Mouse (Mus musculus) intestine, postnatal 0 days (tissue): ENCODE data around the gene S100a11. TPM values are rescaled to one million over a fixed set of nuclear protein-coding genes. Genes with fewer than 3 reads are reported as not detected.
"Not testable (repeated sequence)": the region's sequence is repeated elsewhere in the genome, so short reads cannot be mapped to it uniquely, and the experiment has no call there.

Source experiments
- ATAC-seq: fragments of 200-750 bp; cut with Nextera tagmentation; 2 replicates; pipeline ENCODE4 v1.8.0; 2017; ENCODE audit warnings: mild to moderate bottlenecking, moderate TSS enrichment, moderate library complexity
- H3K27ac ChIP-seq: fragments of 300-500 bp; sonication (generic); 2 replicates; pipeline ENCODE4 v1.5.1; 2014; ENCODE audit warnings: mild to moderate bottlenecking, low read depth, low read length, moderate library complexity
- H3K27me3 ChIP-seq: fragments of 300-500 bp; sonication (generic); replicated peaks from 2 replicates; pipeline ENCODE4 v1.6.1; 2014; ENCODE audit warnings: low read length, mixed read lengths; ENCODE audit not compliant: control insufficient read depth, insufficient read depth
- H3K36me3 ChIP-seq: fragments of 300-500 bp; sonication (generic); 2 replicates; pipeline ENCODE4 v1.6.1; 2014; ENCODE audit warnings: mild to moderate bottlenecking, moderate library complexity; ENCODE audit not compliant: control insufficient read depth, insufficient read depth
- H3K4me1 ChIP-seq: fragments of 300-500 bp; sonication (generic); replicated peaks from 2 replicates; pipeline ENCODE4 v1.6.1; 2014; ENCODE audit warnings: antibody characterized with exemption, low read length, mixed read lengths; ENCODE audit not compliant: control insufficient read depth, insufficient read depth
- H3K4me2 ChIP-seq: fragments of 300-500 bp; sonication (generic); replicated peaks from 2 replicates; pipeline ENCODE4 v1.6.1; 2014; ENCODE audit warnings: low read depth, mild to moderate bottlenecking, moderate library complexity
- H3K4me3 ChIP-seq: fragments of 300-500 bp; sonication (generic); 2 replicates; pipeline ENCODE4 v1.5.1; 2014; ENCODE audit warnings: low read depth, low read length
- H3K9ac ChIP-seq: fragments of 300-500 bp; sonication (generic); 2 replicates; pipeline ENCODE4 v1.6.1; 2014; ENCODE audit warnings: mild to moderate bottlenecking, low read depth, low read length
- H3K9me3 ChIP-seq: fragments of 300-500 bp; sonication (generic); 2 replicates; pipeline ENCODE4 v1.6.1; 2016; ENCODE audit warnings: mixed run types; ENCODE audit not compliant: control insufficient read depth
- CTCF ChIP-seq: sonication (generic); IDR thresholded peaks from 2 replicates; pipeline ENCODE4 v1.5.1; 2016; ENCODE audit warnings: low read depth, mild to moderate bottlenecking, control low read depth, antibody characterized with exemption, moderate library complexity
- WGBS: fragments of 180-500 bp; shearing (Covaris S2); extraction: QIAGEN DNeasy Blood & Tissue Kit; methylation state at CpG from one replicate; pipeline ENCODE4 v1.1.7; 2014; 5-methylcytosine and 5-hydroxymethylcytosine counted together
- polyA plus RNA-seq: library from polyadenylated mRNA; unstranded; fragments of >200 nt; fragmentation: Nextera tagmentation; extraction: Ambion mirVana; gene quantifications from 2 replicates; pipeline ENCODE4 v1.2.1, GENCODE M21; 2015

Gene S100a11
- polyA plus RNA-seq, 1 experiment from 2014 or later: 965 TPM

GRCm38 (mm10) chr3:93537068-93537576 lies 16.8 kb downstream of the S100a11 start:
- no peak overlapping the region for H3K27ac ChIP-seq
- no peak overlapping the region for H3K4me3 ChIP-seq
- TF ChIP-seq CTCF: peak; percentile 60
- no peak overlapping the region for H3K9ac ChIP-seq
- ATAC-seq: peak; percentile 83
- no peaks in the 10 kb centered on the region for H3K9me3 ChIP-seq
- H3K36me3 ChIP-seq: no peaks in the 10 kb centered on the region
- no peaks in the 10 kb centered on the region for H3K4me1 ChIP-seq
- 27% methylated on average over 2 of the region's 2 CpGs for WGBS
- H3K4me2 ChIP-seq: no peak overlapping the region
- no peaks in the 10 kb centered on the region for H3K27me3 ChIP-seq

- no peak overlapping the region for H3K9ac ChIP-seq
- 80% methylated on average over 2 of the region's 2 CpGs for WGBS
- no peak for TF ChIP-seq CTCF
- H3K4me2 ChIP-seq: no peak overlapping the region
- H3K27me3 ChIP-seq: no peaks in the 10 kb centered on the region
- H3K36me3 ChIP-seq: no peaks in the 10 kb centered on the region
- H3K9me3 ChIP-seq: no peaks in the 10 kb centered on the region
- no peak for ATAC-seq
- no peaks in the 10 kb centered on the region for H3K4me1 ChIP-seq
- H3K4me3 ChIP-seq: no peak overlapping the region
- no peak overlapping the region for H3K27ac ChIP-seq
These were observed 18.2 kb downstream of the S100a11 start for GRCm38 (mm10) chr3:93538486-93538885.

- Histone ChIP-seq H3K4me2 (no peak overlapping the region), H3K9ac (no peak overlapping the region), H3K27ac (no peak overlapping the region), H3K4me1 (no peaks in the 10 kb centered on the region), H3K27me3 (no peaks in the 10 kb centered on the region), H3K9me3 (no peaks in the 10 kb centered on the region), H3K36me3 (no peaks in the 10 kb centered on the region), H3K4me3 (no peak overlapping the region)
- 75% methylated on average over 2 of the region's 2 CpGs for WGBS
- no peak for TF ChIP-seq CTCF
- ATAC-seq: no peak
These were observed 21.2 kb downstream of the S100a11 start for GRCm38 (mm10) chr3:93541501-93541900.

- not testable (repeated sequence) for H3K9ac ChIP-seq, H3K4me3 ChIP-seq, H3K4me2 ChIP-seq, H3K36me3 ChIP-seq, H3K27me3 ChIP-seq, H3K9me3 ChIP-seq, ATAC-seq, H3K4me1 ChIP-seq, H3K27ac ChIP-seq
- 82% methylated on average over 6 of the region's 6 CpGs for WGBS
These were observed 23.9 kb downstream of the S100a11 start for GRCm38 (mm10) chr3:93544170-93544569.

GRCm38 (mm10) chr3:93547099-93547648 lies 26.9 kb downstream of the S100a11 start:
- Histone ChIP-seq H3K27me3 (no peaks in the 10 kb centered on the region), H3K4me2 (no peak overlapping the region), H3K27ac (no peak overlapping the region), H3K4me3 (no peak overlapping the region), H3K9ac (no peak overlapping the region), H3K9me3 (no peaks in the 10 kb centered on the region), H3K4me1 (0 out of 2 replicates have a peak, but pooled peaks cover 3% of the 10 kb centered on the region), H3K36me3 (no peaks in the 10 kb centered on the region)
- WGBS: 31% methylated on average over 7 of the region's 7 CpGs
- ATAC-seq: peak; percentile 63
- peak; percentile 96 for TF ChIP-seq CTCF

GRCm38 (mm10) chr3:93547749-93548540 lies 27.7 kb downstream of the S100a11 start:
- Histone ChIP-seq H3K36me3 (no peaks in the 10 kb centered on the region), H3K4me3 (no peak overlapping the region), H3K27ac (no peak overlapping the region), H3K9ac (no peak overlapping the region), H3K4me1 (0 out of 2 replicates have a peak, but pooled peaks cover 4% of the 10 kb centered on the region), H3K9me3 (no peaks in the 10 kb centered on the region), H3K27me3 (no peaks in the 10 kb centered on the region), H3K4me2 (no peak overlapping the region)
- TF ChIP-seq CTCF: no peak
- ATAC-seq: no peak
- WGBS: 74% methylated on average over 20 of the region's 20 CpGs
